Mouse (Mus musculus) forebrain, embryonic 12.5 days (tissue): ENCODE measurements around the gene Pgbd1. TPM values are rescaled to one million over a fixed set of nuclear protein-coding genes. Genes with fewer than 3 reads are reported as not detected.

Experiments used
- ATAC-seq: fragments of 200-750 bp; cut with Nextera tagmentation; 2 replicates; pipeline ENCODE4 v1.8.0; 2017; ENCODE audit warnings: moderate TSS enrichment; ENCODE audit not compliant: low FRiP score
- H3K27ac ChIP-seq: fragments of 300-500 bp; sonication (generic); 2 replicates; pipeline ENCODE4 v1.5.1; 2016; ENCODE audit warnings: mild to moderate bottlenecking
- H3K27me3 ChIP-seq: fragments of 300-500 bp; sonication (generic); 2 replicates; pipeline ENCODE4 v1.6.1; 2016; ENCODE audit warnings: mild to moderate bottlenecking
- H3K36me3 ChIP-seq: fragments of 300-500 bp; sonication (generic); replicated peaks from 2 replicates; pipeline ENCODE4 v1.6.1; 2016; ENCODE audit warnings: mild to moderate bottlenecking
- H3K4me1 ChIP-seq: fragments of 300-500 bp; sonication (generic); 2 replicates; pipeline ENCODE4 v1.6.1; 2016
- H3K4me2 ChIP-seq: fragments of 300-500 bp; sonication (generic); 2 replicates; pipeline ENCODE4 v1.6.1; 2016; ENCODE audit warnings: mild to moderate bottlenecking, moderate library complexity
- H3K4me3 ChIP-seq: fragments of 300-500 bp; sonication (generic); replicated peaks from 2 replicates; pipeline ENCODE4 v1.5.1; 2016; ENCODE audit warnings: mild to moderate bottlenecking
- H3K9ac ChIP-seq: fragments of 300-500 bp; sonication (generic); 2 replicates; pipeline ENCODE4 v1.6.1; 2016; ENCODE audit warnings: mild to moderate bottlenecking
- H3K9me3 ChIP-seq: fragments of 300-500 bp; sonication (generic); 2 replicates; pipeline ENCODE4 v1.6.1; 2016
- WGBS: fragments of 180-500 bp; shearing (Covaris S2); methylation state at CpG from one replicate; pipeline ENCODE4 v1.1.7; 2016; 5-methylcytosine and 5-hydroxymethylcytosine counted together
- polyA plus RNA-seq: library from polyadenylated mRNA; unstranded; fragments of >200 nt; fragmentation: Nextera tagmentation; extraction: Ambion mirVana; gene quantifications from 2 replicates; pipeline ENCODE4 v1.2.1, GENCODE M21; 2016

Pgbd1 gene
- polyA plus RNA-seq, 1 experiment from 2014 or later: 5.6 TPM

GRCm38 (mm10) chr13:21453042-21453441 is 12.2 kb upstream of the Pgbd1 start:
- no peaks in the 10 kb centered on the region for H3K9me3 ChIP-seq
- H3K27ac ChIP-seq: peak overlapping the region; percentile 75
- peak overlapping the region; percentile 79 for H3K4me2 ChIP-seq
- H3K9ac ChIP-seq: peak overlapping the region; percentile 76
- peaks cover 14% of the 10 kb centered on the region for H3K4me1 ChIP-seq
- peaks cover 10% of the 10 kb centered on the region for H3K36me3 ChIP-seq
- peak; percentile 42; the same call in 1 of the 2 replicates for ATAC-seq
- 2% methylated on average over 13 of the region's 13 CpGs for WGBS
- H3K27me3 ChIP-seq: peaks cover 9% of the 10 kb centered on the region; the same call in 1 of the 2 replicates
- H3K4me3 ChIP-seq: peak overlapping the region; percentile 73

- H3K4me1 ChIP-seq: peaks cover 13% of the 10 kb centered on the region
- H3K4me3 ChIP-seq: no peak overlapping the region
- peaks cover 56% of the 10 kb centered on the region for H3K36me3 ChIP-seq
- H3K27me3 ChIP-seq: no peaks in the 10 kb centered on the region
- no peak overlapping the region for H3K27ac ChIP-seq
- no peaks in the 10 kb centered on the region for H3K9me3 ChIP-seq
- WGBS: 84% methylated on average over 16 of the region's 16 CpGs
- no peak for ATAC-seq
- no peak overlapping the region for H3K9ac ChIP-seq
- no peak overlapping the region for H3K4me2 ChIP-seq
Measured at GRCm38 (mm10) chr13:21447856-21448614, 7.2 kb upstream of the Pgbd1 start.

- H3K36me3 ChIP-seq: peaks cover 60% of the 10 kb centered on the region
- no peak for ATAC-seq
- peaks cover under 1% of the 10 kb centered on the region; the same call in 1 of the 2 replicates for H3K4me1 ChIP-seq
- no peak overlapping the region for H3K4me3 ChIP-seq
- H3K9me3 ChIP-seq: no peaks in the 10 kb centered on the region
- WGBS: 91% methylated on average over 9 of the region's 9 CpGs
- H3K4me2 ChIP-seq: no peak overlapping the region
- no peaks in the 10 kb centered on the region for H3K27me3 ChIP-seq
- H3K9ac ChIP-seq: no peak overlapping the region
- no peak overlapping the region for H3K27ac ChIP-seq
Measured at GRCm38 (mm10) chr13:21446796-21447195, 5.9 kb upstream of the Pgbd1 start.

GRCm38 (mm10) chr13:21441207-21441572 is 332 bp upstream of the Pgbd1 start:
- Histone ChIP-seq H3K27ac (no peak overlapping the region; the same call in 1 of the 2 replicates), H3K9me3 (no peaks in the 10 kb centered on the region), H3K4me2 (peak overlapping the region; percentile 80), H3K4me3 (peak overlapping the region; percentile 54), H3K27me3 (no peaks in the 10 kb centered on the region), H3K36me3 (peaks cover 33% of the 10 kb centered on the region), H3K9ac (peak overlapping the region; percentile 71; the same call in 1 of the 2 replicates), H3K4me1 (peaks cover 14% of the 10 kb centered on the region)
- peak; percentile 62 for ATAC-seq
- 16% methylated on average over 10 of the region's 10 CpGs for WGBS

- Histone ChIP-seq H3K9ac (no peak overlapping the region), H3K27me3 (no peaks in the 10 kb centered on the region), H3K36me3 (no peaks in the 10 kb centered on the region), H3K4me3 (no peak overlapping the region), H3K4me1 (peaks cover 8% of the 10 kb centered on the region), H3K27ac (no peak overlapping the region), H3K4me2 (no peak overlapping the region), H3K9me3 (no peaks in the 10 kb centered on the region)
- no peak for ATAC-seq
- WGBS: 86% methylated on average over 4 of the region's 4 CpGs
Measured at GRCm38 (mm10) chr13:21435476-21435875, 5.4 kb downstream of the Pgbd1 start.

GRCm38 (mm10) chr13:21427631-21428030 is 13.2 kb downstream of the Pgbd1 start:
- H3K27ac ChIP-seq: no peak overlapping the region
- no peak overlapping the region for H3K9ac ChIP-seq
- WGBS: 82% methylated on average over 1 of the region's 1 CpGs
- no peaks in the 10 kb centered on the region for H3K36me3 ChIP-seq
- no peak overlapping the region for H3K4me2 ChIP-seq
- no peaks in the 10 kb centered on the region for H3K27me3 ChIP-seq
- ATAC-seq: no peak
- H3K4me3 ChIP-seq: no peak overlapping the region
- H3K9me3 ChIP-seq: no peaks in the 10 kb centered on the region
- no peaks in the 10 kb centered on the region for H3K4me1 ChIP-seq

- Histone ChIP-seq H3K4me2 (no peak overlapping the region), H3K4me1 (no peaks in the 10 kb centered on the region), H3K36me3 (no peaks in the 10 kb centered on the region), H3K4me3 (no peak overlapping the region), H3K9me3 (no peaks in the 10 kb centered on the region), H3K27me3 (no peaks in the 10 kb centered on the region), H3K27ac (no peak overlapping the region), H3K9ac (no peak overlapping the region)
- 61% methylated on average over 5 of the region's 5 CpGs for WGBS
- ATAC-seq: no peak
Measured at GRCm38 (mm10) chr13:21423301-21423700, 17.6 kb downstream of the Pgbd1 start.

- WGBS: 66% methylated on average over 6 of the region's 6 CpGs
- Histone ChIP-seq H3K9me3 (no peaks in the 10 kb centered on the region), H3K9ac (no peak overlapping the region), H3K27ac (no peak overlapping the region), H3K36me3 (no peaks in the 10 kb centered on the region), H3K4me1 (no peaks in the 10 kb centered on the region; the same call in 1 of the 2 replicates), H3K27me3 (no peaks in the 10 kb centered on the region), H3K4me2 (no peak overlapping the region), H3K4me3 (no peak overlapping the region)
- ATAC-seq: no peak
Measured at GRCm38 (mm10) chr13:21418865-21419264, 22.0 kb downstream of the Pgbd1 start.

GRCm38 (mm10) chr13:21417298-21418010 is 23.4 kb downstream of the Pgbd1 start:
- no peak overlapping the region for H3K9ac ChIP-seq
- no peaks in the 10 kb centered on the region for H3K36me3 ChIP-seq
- H3K4me1 ChIP-seq: no peaks in the 10 kb centered on the region; the same call in 1 of the 2 replicates
- no peaks in the 10 kb centered on the region for H3K27me3 ChIP-seq
- no peak overlapping the region for H3K4me2 ChIP-seq
- ATAC-seq: no peak
- H3K4me3 ChIP-seq: no peak overlapping the region
- 91% methylated on average over 6 of the region's 6 CpGs for WGBS
- H3K9me3 ChIP-seq: no peaks in the 10 kb centered on the region
- H3K27ac ChIP-seq: no peak overlapping the region

GRCm38 (mm10) chr13:21415750-21416149 is 25.1 kb downstream of the Pgbd1 start:
- Histone ChIP-seq H3K27ac (no peak overlapping the region), H3K9ac (no peak overlapping the region), H3K9me3 (no peaks in the 10 kb centered on the region), H3K36me3 (no peaks in the 10 kb centered on the region), H3K4me3 (no peak overlapping the region), H3K27me3 (no peaks in the 10 kb centered on the region), H3K4me2 (no peak overlapping the region), H3K4me1 (no peaks in the 10 kb centered on the region; the same call in 1 of the 2 replicates)
- WGBS: 97% methylated on average over 2 of the region's 2 CpGs
- ATAC-seq: no peak

GRCm38 (mm10) chr13:21415266-21415665 is 25.6 kb downstream of the Pgbd1 start:
- 88% methylated on average over 4 of the region's 4 CpGs for WGBS
- ATAC-seq: no peak
- H3K36me3 ChIP-seq: no peaks in the 10 kb centered on the region
- H3K27me3 ChIP-seq: no peaks in the 10 kb centered on the region
- H3K27ac ChIP-seq: no peak overlapping the region
- no peak overlapping the region for H3K4me3 ChIP-seq
- H3K4me1 ChIP-seq: no peaks in the 10 kb centered on the region; the same call in 1 of the 2 replicates
- H3K9me3 ChIP-seq: no peaks in the 10 kb centered on the region
- no peak overlapping the region for H3K9ac ChIP-seq
- no peak overlapping the region for H3K4me2 ChIP-seq

GRCm38 (mm10) chr13:21414231-21415212 is 26.3 kb downstream of the Pgbd1 start:
- ATAC-seq: no peak
- 67% methylated on average over 15 of the region's 15 CpGs for WGBS
- no peaks in the 10 kb centered on the region for H3K27me3 ChIP-seq

More at GRCm38 (mm10) chr13:21414231-21415212, 26.3 kb downstream of the Pgbd1 start:
- no peak overlapping the region for H3K9ac ChIP-seq
- H3K27ac ChIP-seq: no peak overlapping the region
- H3K4me1 ChIP-seq: no peaks in the 10 kb centered on the region; the same call in 1 of the 2 replicates
- H3K4me2 ChIP-seq: no peak overlapping the region
- no peak overlapping the region for H3K4me3 ChIP-seq
- no peaks in the 10 kb centered on the region for H3K9me3 ChIP-seq
- no peaks in the 10 kb centered on the region for H3K36me3 ChIP-seq
